Mouse (Mus musculus): ENCODE data around the gene Eef1a1. TPM values are rescaled to one million over a fixed set of nuclear protein-coding genes. Genes with fewer than 3 reads are reported as not detected.
"Not testable (repeated sequence)": the region's sequence is repeated elsewhere in the genome, so short reads cannot be mapped to it uniquely, and the experiment has no call there.

The Eef1a1 gene
- polyA plus RNA-seq, 1 experiment from 2014 or later = 4,191 TPM

DNA sequence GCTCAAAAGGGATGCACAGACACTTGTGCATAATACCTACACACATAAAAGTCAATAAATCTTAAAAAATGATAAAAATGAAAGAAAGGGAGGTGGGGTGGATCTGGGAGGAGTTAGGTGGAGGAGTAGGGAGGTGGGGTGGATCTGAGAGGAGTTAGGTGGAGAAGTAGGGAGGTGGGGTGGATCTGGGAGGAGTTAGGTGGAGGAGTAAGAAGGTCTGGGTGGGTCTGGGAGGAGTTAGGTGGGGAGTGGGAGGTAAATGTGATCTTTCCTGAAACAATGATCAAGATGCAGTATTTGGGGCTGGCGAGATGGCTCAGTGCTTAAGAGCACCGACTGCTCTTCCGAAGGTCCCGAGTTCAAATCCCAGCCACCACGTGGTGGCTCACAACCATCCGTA is 16.3 kb upstream of the Eef1a1 start:
- Histone ChIP-seq H3K9me3 (no peaks in the 10 kb centered on the region), H3K4me3 (no peak overlapping the region), H3K9ac (no peak overlapping the region), H3K4me2 (replicated peaks) (no peak overlapping the region), H3K27me3 (no peaks in the 10 kb centered on the region), H3K4me1 (peaks cover 20% of the 10 kb centered on the region), H3K36me3 (no peaks in the 10 kb centered on the region), H3K27ac (no peak overlapping the region)
- WGBS = 95% methylated on average over 6 of the region's 6 CpGs
- ATAC-seq (ENCODE audit: insufficient number of reproducible peaks, insufficient read depth, low FRiP score, low TSS enrichment) = no peak

GRCm38 (mm10) chr9:78504679-78505078 is 15.7 kb upstream of the Eef1a1 start:
- Histone ChIP-seq H3K27me3 (no peaks in the 10 kb centered on the region), H3K9me3 (no peaks in the 10 kb centered on the region), H3K4me2 (replicated peaks) (no peak overlapping the region), H3K4me1 (peaks cover 20% of the 10 kb centered on the region), H3K27ac (no peak overlapping the region), H3K4me3 (no peak overlapping the region), H3K9ac (no peak overlapping the region), H3K36me3 (no peaks in the 10 kb centered on the region)
- 67% methylated on average over 3 of the region's 3 CpGs for WGBS
- no peak for ATAC-seq (ENCODE audit: insufficient number of reproducible peaks, insufficient read depth, low FRiP score, low TSS enrichment)

- no peak overlapping the region for H3K27ac ChIP-seq
- H3K27me3 ChIP-seq = no peaks in the 10 kb centered on the region
- peaks cover 20% of the 10 kb centered on the region for H3K4me1 ChIP-seq
- H3K9ac ChIP-seq = no peak overlapping the region
- 64% methylated on average over 4 of the region's 4 CpGs for WGBS
- no peak overlapping the region for H3K4me2 ChIP-seq (replicated peaks)
- no peaks in the 10 kb centered on the region for H3K9me3 ChIP-seq
- ATAC-seq (ENCODE audit: insufficient number of reproducible peaks, insufficient read depth, low FRiP score, low TSS enrichment) = no peak
- no peak overlapping the region for H3K4me3 ChIP-seq
- H3K36me3 ChIP-seq = no peaks in the 10 kb centered on the region
Measured at GRCm38 (mm10) chr9:78504133-78504532, 15.2 kb upstream of the Eef1a1 start.

GRCm38 (mm10) chr9:78503223-78504079 is 14.5 kb upstream of the Eef1a1 start:
- H3K27ac ChIP-seq = peak overlapping the region; percentile 81
- no peak for ATAC-seq (ENCODE audit: insufficient number of reproducible peaks, insufficient read depth, low FRiP score, low TSS enrichment)
- no peaks in the 10 kb centered on the region for H3K36me3 ChIP-seq
- H3K9ac ChIP-seq = 0 out of 2 replicates have a peak overlapping the region, but pooled peaks have one; percentile 29
- H3K4me1 ChIP-seq = peaks cover 20% of the 10 kb centered on the region
- WGBS = 6% methylated on average over 6 of the region's 6 CpGs
- no peak overlapping the region for H3K4me3 ChIP-seq
- H3K27me3 ChIP-seq = no peaks in the 10 kb centered on the region
- H3K4me2 ChIP-seq (replicated peaks) = peak overlapping the region; percentile 24
- H3K9me3 ChIP-seq = no peaks in the 10 kb centered on the region

- Histone ChIP-seq H3K9me3 (no peaks in the 10 kb centered on the region), H3K27ac (no peak overlapping the region), H3K9ac (no peak overlapping the region), H3K27me3 (no peaks in the 10 kb centered on the region), H3K36me3 (no peaks in the 10 kb centered on the region), H3K4me3 (no peak overlapping the region), H3K4me2 (replicated peaks) (no peak overlapping the region), H3K4me1 (peaks cover 20% of the 10 kb centered on the region)
- no peak for ATAC-seq (ENCODE audit: insufficient number of reproducible peaks, insufficient read depth, low FRiP score, low TSS enrichment)
- 86% methylated on average over 4 of the region's 4 CpGs for WGBS
Measured at GRCm38 (mm10) chr9:78501284-78501683, 12.3 kb upstream of the Eef1a1 start.

DNA sequence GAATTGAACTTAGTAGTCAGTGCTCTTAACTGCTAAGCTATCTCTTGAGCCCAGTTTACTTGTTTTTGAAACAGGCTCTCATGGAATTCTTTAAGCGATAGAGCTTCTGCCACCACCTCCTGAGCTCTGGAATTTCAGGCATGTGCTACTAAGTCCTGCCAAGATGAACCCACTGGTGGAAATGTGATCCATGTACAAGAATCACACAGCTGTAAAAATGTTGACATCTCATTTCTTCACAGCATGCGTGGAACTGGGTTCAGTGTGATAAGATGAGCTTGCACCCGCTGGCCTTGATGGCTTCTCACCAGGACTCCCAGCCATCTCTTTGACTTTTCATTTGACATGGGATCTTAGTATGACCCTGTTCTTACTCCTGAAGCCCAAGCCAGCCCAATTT is 11.4 kb upstream of the Eef1a1 start:
- Histone ChIP-seq H3K4me2 (replicated peaks) (no peak overlapping the region), H3K27me3 (no peaks in the 10 kb centered on the region), H3K36me3 (no peaks in the 10 kb centered on the region), H3K27ac (no peak overlapping the region), H3K4me3 (no peak overlapping the region), H3K9ac (no peak overlapping the region), H3K9me3 (no peaks in the 10 kb centered on the region), H3K4me1 (peaks cover 20% of the 10 kb centered on the region)
- ATAC-seq (ENCODE audit: insufficient number of reproducible peaks, insufficient read depth, low FRiP score, low TSS enrichment) = no peak
- WGBS = 51% methylated on average over 3 of the region's 3 CpGs

GRCm38 (mm10) chr9:78493171-78493570 is 4.2 kb upstream of the Eef1a1 start:
- WGBS = 88% methylated on average over 7 of the region's 7 CpGs
- no peak for ATAC-seq (ENCODE audit: insufficient number of reproducible peaks, insufficient read depth, low FRiP score, low TSS enrichment)
- no peak overlapping the region for H3K4me2 ChIP-seq (replicated peaks)
- no peaks in the 10 kb centered on the region for H3K27me3 ChIP-seq
- H3K9ac ChIP-seq = no peak overlapping the region
- H3K36me3 ChIP-seq = no peaks in the 10 kb centered on the region
- no peak overlapping the region for H3K27ac ChIP-seq
- H3K9me3 ChIP-seq = no peaks in the 10 kb centered on the region
- H3K4me3 ChIP-seq = no peak overlapping the region
- H3K4me1 ChIP-seq = peaks cover 7% of the 10 kb centered on the region; the same call in 1 of the 2 replicates

DNA sequence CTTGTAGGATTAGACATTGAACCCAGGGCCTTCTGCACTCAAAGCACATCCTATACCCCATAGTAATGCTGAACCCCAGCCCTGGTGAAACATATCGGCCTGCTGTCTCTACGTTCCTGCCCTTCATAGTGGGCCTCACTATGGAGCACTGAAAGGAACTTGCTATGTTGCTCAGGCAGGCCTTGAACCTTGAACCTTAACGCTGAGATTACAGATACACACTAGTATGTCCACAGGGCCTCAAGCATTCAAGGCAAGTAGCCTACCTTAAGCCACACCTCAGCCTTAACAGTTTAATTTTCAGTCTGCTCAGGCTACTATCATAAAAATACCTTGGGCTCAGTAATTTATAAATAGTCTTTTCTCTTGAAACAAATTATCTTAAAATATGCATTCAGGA is 3.3 kb upstream of the Eef1a1 start:
- ATAC-seq (ENCODE audit: insufficient number of reproducible peaks, insufficient read depth, low FRiP score, low TSS enrichment) = no peak

GRCm38 (mm10) chr9:78491169-78491568 is 2.2 kb upstream of the Eef1a1 start:
- H3K9me3 ChIP-seq = no peaks in the 10 kb centered on the region
- peaks cover 7% of the 10 kb centered on the region; the same call in 1 of the 2 replicates for H3K4me1 ChIP-seq
- H3K27me3 ChIP-seq = no peaks in the 10 kb centered on the region
- no peak overlapping the region for H3K4me2 ChIP-seq (replicated peaks)
- no peaks in the 10 kb centered on the region for H3K36me3 ChIP-seq
- no peak overlapping the region for H3K9ac ChIP-seq
- ATAC-seq (ENCODE audit: insufficient number of reproducible peaks, insufficient read depth, low FRiP score, low TSS enrichment) = no peak
- H3K4me3 ChIP-seq = no peak overlapping the region
- H3K27ac ChIP-seq = no peak overlapping the region
- WGBS = 77% methylated on average over 3 of the region's 3 CpGs

More for the DNA sequence above, 3.3 kb upstream of the Eef1a1 start:
- Histone ChIP-seq H3K4me2 (replicated peaks) (no peak overlapping the region), H3K27ac (no peak overlapping the region), H3K27me3 (no peaks in the 10 kb centered on the region), H3K9me3 (no peaks in the 10 kb centered on the region), H3K36me3 (no peaks in the 10 kb centered on the region), H3K9ac (no peak overlapping the region), H3K4me3 (no peak overlapping the region), H3K4me1 (peaks cover 7% of the 10 kb centered on the region; the same call in 1 of the 2 replicates)
- 91% methylated on average over 3 of the region's 3 CpGs for WGBS

DNA sequence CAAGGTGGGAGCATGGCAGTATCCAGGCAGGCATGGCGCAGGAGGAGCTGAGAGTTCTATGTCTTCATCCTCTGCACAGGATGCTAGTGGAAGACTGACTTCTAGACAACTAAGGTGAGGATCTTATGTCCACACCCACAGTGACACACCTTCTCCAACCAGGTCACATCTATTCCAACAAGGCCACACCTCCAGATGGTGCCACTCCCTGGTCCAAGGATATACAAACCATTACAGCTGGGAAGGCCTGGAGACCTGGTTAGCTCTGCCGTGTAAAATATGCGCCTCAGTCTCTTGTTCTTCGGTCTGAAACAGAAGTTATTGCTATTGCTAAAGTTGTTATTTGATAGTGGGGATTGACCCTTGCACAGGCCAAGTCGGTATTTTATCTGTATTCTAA is 930 bp downstream of the Eef1a1 start:
- not testable (repeated sequence) for H3K27me3 ChIP-seq; H3K27ac ChIP-seq; H3K4me1 ChIP-seq; H3K36me3 ChIP-seq; H3K4me2 ChIP-seq (replicated peaks); ATAC-seq (ENCODE audit: insufficient number of reproducible peaks, insufficient read depth, low FRiP score, low TSS enrichment); H3K9ac ChIP-seq; H3K4me3 ChIP-seq; H3K9me3 ChIP-seq
- 95% methylated on average over 5 of the region's 5 CpGs for WGBS

GRCm38 (mm10) chr9:78484660-78485059 is 4.3 kb downstream of the Eef1a1 start:
- H3K4me3 ChIP-seq = no peak overlapping the region
- no peak for ATAC-seq (ENCODE audit: insufficient number of reproducible peaks, insufficient read depth, low FRiP score, low TSS enrichment)
- no peaks in the 10 kb centered on the region for H3K27me3 ChIP-seq
- H3K4me2 ChIP-seq (replicated peaks) = no peak overlapping the region
- H3K9ac ChIP-seq = no peak overlapping the region
- 63% methylated on average over 3 of the region's 3 CpGs for WGBS
- H3K27ac ChIP-seq = no peak overlapping the region
- H3K4me1 ChIP-seq = peaks cover 13% of the 10 kb centered on the region; the same call in 1 of the 2 replicates
- no peaks in the 10 kb centered on the region for H3K9me3 ChIP-seq
- H3K36me3 ChIP-seq = 0 out of 2 replicates have a peak, but pooled peaks cover under 1% of the 10 kb centered on the region

DNA sequence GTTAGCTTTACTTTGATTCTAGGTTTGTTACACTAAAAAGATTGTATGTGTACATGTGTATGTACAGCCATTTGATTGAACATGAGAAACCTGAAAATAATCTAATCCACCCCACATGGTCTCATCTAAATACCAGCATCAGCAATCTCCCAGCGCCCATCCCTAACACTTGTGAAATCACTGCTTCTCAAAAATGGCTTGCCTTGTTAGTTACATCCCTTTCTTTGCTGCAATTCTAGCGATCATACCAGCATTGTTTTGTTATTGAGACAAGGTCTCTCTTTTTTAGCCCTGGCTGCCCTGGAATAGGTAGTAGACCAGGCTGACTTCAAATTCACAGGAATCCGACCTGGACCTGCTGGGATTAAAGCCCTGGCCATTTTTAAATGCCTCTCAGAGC is 6.6 kb downstream of the Eef1a1 start:
- Histone ChIP-seq H3K4me2 (replicated peaks) (peak overlapping the region; percentile 62), H3K27me3 (no peaks in the 10 kb centered on the region), H3K9me3 (no peaks in the 10 kb centered on the region), H3K27ac (peak overlapping the region; percentile 95), H3K4me3 (peak overlapping the region; percentile 97), H3K36me3 (peaks cover 19% of the 10 kb centered on the region), H3K9ac (peak overlapping the region; percentile 61), H3K4me1 (peaks cover 16% of the 10 kb centered on the region; the same call in 1 of the 2 replicates)
- ATAC-seq (ENCODE audit: insufficient number of reproducible peaks, insufficient read depth, low FRiP score, low TSS enrichment) = no peak
- WGBS = 6% methylated on average over 3 of the region's 3 CpGs
